ENCODE assay signal across 12 mouse cellular contexts in genomic region chr2:165700252-165700908, GRCm38 (mm10).
DNase-seq lines count a peak whose midpoint lies in the region; ATAC-seq and TF ChIP-seq lines count a peak whose summit lies in the region.
"Had no signal": no experiment of that assay in that cellular context is flagged by ENCODE, and none has a peak within 500 bp of the region (broad histone marks: within the 10 kb centered on the region; RNA-seq: fewer than 3 reads in every experiment).

No protein-coding gene starts in this region.

- no peaks in the 10 kb centered on the region for H3K36me3 ChIP-seq in midbrain, embryonic 11.5 days (ENCODE audit: control insufficient read depth, insufficient read depth, low read length)
- H3K36me3 ChIP-seq in midbrain, embryonic 16.5 days (ENCODE audit: control insufficient read depth, insufficient read depth, low read length): no peaks in the 10 kb centered on the region
- H3K36me3 ChIP-seq in hindbrain, postnatal 0 days (ENCODE audit: insufficient read depth, low read length): no peaks in the 10 kb centered on the region
- no peaks in the 10 kb centered on the region for H3K36me3 ChIP-seq in neural tube, embryonic 13.5 days

- H3K9ac ChIP-seq in midbrain, embryonic 11.5 days (ENCODE audit: low read length): no peak overlapping the region
- no peak overlapping the region for H3K9ac ChIP-seq in midbrain, embryonic 16.5 days (ENCODE audit: low read depth, low read length)
- no peak overlapping the region for H3K9ac ChIP-seq in hindbrain, postnatal 0 days (replicated peaks; ENCODE audit: low read length)
- H3K9ac ChIP-seq in neural tube, embryonic 13.5 days: no peak overlapping the region

- H3K4me1 ChIP-seq in midbrain, embryonic 11.5 days (ENCODE audit: control insufficient read depth, insufficient read depth, low read length): peaks cover 8% of the 10 kb centered on the region
- H3K4me1 ChIP-seq in midbrain, embryonic 16.5 days (ENCODE audit: control insufficient read depth, insufficient read depth, low read length): no peaks in the 10 kb centered on the region
- H3K4me1 ChIP-seq in hindbrain, postnatal 0 days (ENCODE audit: insufficient read depth, low read length): no peaks in the 10 kb centered on the region
- H3K4me1 ChIP-seq in neural tube, embryonic 13.5 days (replicated peaks): peaks cover 34% of the 10 kb centered on the region

- ATAC-seq in midbrain, embryonic 11.5 days (ENCODE audit: low FRiP score): peak; percentile 63; the same call in 1 of the 2 replicates
- no peak for ATAC-seq in midbrain, embryonic 16.5 days
- no peak for ATAC-seq in hindbrain, postnatal 0 days
- peak; percentile 51; the same call in 1 of the 2 replicates for ATAC-seq in neural tube, embryonic 13.5 days (ENCODE audit: low read depth)

- H3K27ac ChIP-seq in midbrain, embryonic 11.5 days (ENCODE audit: low read depth, low read length): peak overlapping the region; percentile 22; the same call in 1 of the 2 replicates
- H3K27ac ChIP-seq in midbrain, embryonic 16.5 days (ENCODE audit: low read length): no peak overlapping the region
- H3K27ac ChIP-seq in hindbrain, postnatal 0 days: no peak overlapping the region
- H3K27ac ChIP-seq in neural tube, embryonic 13.5 days (replicated peaks): peak overlapping the region; percentile 61
- H3K27ac ChIP-seq: layer of hippocampus, adult 2 months; stomach, postnatal 0 days had no signal

- no peak overlapping the region for H3K4me3 ChIP-seq in midbrain, embryonic 11.5 days (ENCODE audit: low read depth, low read length)
- H3K4me3 ChIP-seq in midbrain, embryonic 16.5 days (ENCODE audit: low read depth, low read length): no peak overlapping the region
- H3K4me3 ChIP-seq in hindbrain, postnatal 0 days (ENCODE audit: low read length): no peak overlapping the region
- H3K4me3 ChIP-seq in neural tube, embryonic 13.5 days: no peak overlapping the region
- H3K4me3 ChIP-seq: layer of hippocampus, adult 2 months had no signal

- no peak overlapping the region for H3K4me2 ChIP-seq in midbrain, embryonic 11.5 days
- no peak overlapping the region for H3K4me2 ChIP-seq in midbrain, embryonic 16.5 days (ENCODE audit: low read length)
- H3K4me2 ChIP-seq in hindbrain, postnatal 0 days (ENCODE audit: low read depth, low read length): no peak overlapping the region
- no peak overlapping the region for H3K4me2 ChIP-seq in neural tube, embryonic 13.5 days
- H3K4me2 ChIP-seq: heart, embryonic 11.5 days had no signal

- DNase-seq in adrenal gland, postnatal 10 days: peak; percentile 27
- no peak for DNase-seq in adrenal gland, adult (ENCODE audit: inconsistent age in 2 of 2, low spot score in 1 of 2)
- DNase-seq in midbrain, embryonic 11.5 days (ENCODE audit: low spot score, missing footprints): no peak
- DNase-seq in hindbrain, postnatal 0 days (ENCODE audit: low spot score): peak; percentile 36
- DNase-seq in kidney, adult 18-20 months: no peak
- no peak for DNase-seq in urinary bladder, postnatal 4 days (ENCODE audit: low spot score in 2 of 2)
- DNase-seq: right cerebral cortex, postnatal 4 days had no signal

- H3K9me3 ChIP-seq in midbrain, embryonic 11.5 days (ENCODE audit: control insufficient read depth, low read length): no peaks in the 10 kb centered on the region
- H3K9me3 ChIP-seq in midbrain, embryonic 16.5 days (replicated peaks; ENCODE audit: control insufficient read depth, low read length, poor library complexity, severe bottlenecking): no peaks in the 10 kb centered on the region
- no peaks in the 10 kb centered on the region for H3K9me3 ChIP-seq in hindbrain, postnatal 0 days (ENCODE audit: low read length)
- H3K9me3 ChIP-seq in neural tube, embryonic 13.5 days: no peaks in the 10 kb centered on the region

- no peaks in the 10 kb centered on the region for H3K27me3 ChIP-seq in midbrain, embryonic 11.5 days (ENCODE audit: control insufficient read depth, insufficient read depth, low read length)
- H3K27me3 ChIP-seq in midbrain, embryonic 16.5 days (ENCODE audit: control insufficient read depth, insufficient read depth, low read depth, low read length): no peaks in the 10 kb centered on the region
- no peaks in the 10 kb centered on the region for H3K27me3 ChIP-seq in hindbrain, postnatal 0 days (ENCODE audit: insufficient read depth, low read length)
- H3K27me3 ChIP-seq in neural tube, embryonic 13.5 days: no peaks in the 10 kb centered on the region

- WGBS in midbrain, embryonic 11.5 days: 48% methylated on average over 19 of the region's 19 CpGs
- WGBS in midbrain, embryonic 16.5 days: 32% methylated on average over 19 of the region's 19 CpGs
- 15% methylated on average over 19 of the region's 19 CpGs for WGBS in hindbrain, postnatal 0 days
- 14% methylated on average over 19 of the region's 19 CpGs for WGBS in neural tube, embryonic 13.5 days

- no peak for TF ChIP-seq CTCF in hindbrain, postnatal 0 days (IDR thresholded peaks at IDR 0.05; ENCODE audit: low read depth)

Comparison
In these comparisons a context has a peak if more than half of its experiments do, and no peak if none do; other contexts are left out.
1. DNase-seq: peak in adrenal gland, postnatal 10 days (single experiment) and hindbrain, postnatal 0 days (single experiment); none in adrenal gland, adult (0 of 2), midbrain, embryonic 11.5 days (single experiment), kidney, adult 18-20 months (single experiment) and urinary bladder, postnatal 4 days (0 of 2).
2. ATAC-seq: peak in midbrain, embryonic 11.5 days (single experiment) and neural tube, embryonic 13.5 days (single experiment); none in midbrain, embryonic 16.5 days (single experiment) and hindbrain, postnatal 0 days (single experiment).
3. H3K27ac ChIP-seq: peak in midbrain, embryonic 11.5 days (single experiment) and neural tube, embryonic 13.5 days (single experiment); none in midbrain, embryonic 16.5 days (single experiment) and hindbrain, postnatal 0 days (single experiment).